Mouse (Mus musculus): ENCODE data around the gene Col9a2.
A peak's percentile ranks its signal among the peaks of the same experiment; 100 is the strongest.

Gene Col9a2

DNA sequence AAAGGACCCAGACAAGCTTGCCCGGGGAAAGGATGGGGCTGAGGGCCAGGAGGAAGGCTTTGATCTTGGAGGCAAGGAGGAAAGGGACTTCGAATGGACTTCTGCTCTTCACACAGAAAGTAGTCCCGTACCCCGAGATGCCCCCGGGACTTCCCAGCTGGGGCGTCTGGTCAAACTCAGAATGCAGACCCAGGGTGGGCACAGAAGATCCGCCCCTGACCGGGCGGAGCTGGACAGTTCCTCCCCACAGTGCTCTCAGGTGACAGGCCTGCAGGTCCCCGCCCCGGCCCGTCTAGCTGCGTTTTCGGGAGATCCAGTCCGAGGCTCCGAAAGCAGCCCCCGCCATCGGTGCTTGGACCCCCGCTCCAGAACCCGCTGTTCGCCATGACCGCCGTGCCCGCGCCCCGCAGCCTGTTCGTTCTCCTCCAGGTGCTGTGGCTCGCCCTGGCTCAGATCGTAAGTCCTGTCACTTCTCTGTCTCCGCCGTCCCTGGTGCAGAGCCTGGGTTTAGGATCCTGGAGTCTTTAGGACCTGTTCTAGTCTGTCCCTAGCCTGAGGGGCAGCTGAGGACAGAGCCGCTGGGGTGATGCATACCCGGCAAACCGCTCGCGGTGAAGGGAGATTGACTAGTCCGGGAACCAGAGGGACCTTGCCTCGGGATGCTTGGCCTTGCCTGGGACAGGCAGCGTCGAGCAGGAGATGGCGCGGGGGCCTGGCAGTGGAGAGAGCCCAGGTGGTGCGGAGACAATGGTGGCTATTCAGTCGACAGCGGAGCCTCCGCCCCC is at the start of gene Col9a2:
Col9a2 (plus strand) TSS at position 55 of the 785 bp plus-strand sequence.
- DNase-seq = no peak

DNA sequence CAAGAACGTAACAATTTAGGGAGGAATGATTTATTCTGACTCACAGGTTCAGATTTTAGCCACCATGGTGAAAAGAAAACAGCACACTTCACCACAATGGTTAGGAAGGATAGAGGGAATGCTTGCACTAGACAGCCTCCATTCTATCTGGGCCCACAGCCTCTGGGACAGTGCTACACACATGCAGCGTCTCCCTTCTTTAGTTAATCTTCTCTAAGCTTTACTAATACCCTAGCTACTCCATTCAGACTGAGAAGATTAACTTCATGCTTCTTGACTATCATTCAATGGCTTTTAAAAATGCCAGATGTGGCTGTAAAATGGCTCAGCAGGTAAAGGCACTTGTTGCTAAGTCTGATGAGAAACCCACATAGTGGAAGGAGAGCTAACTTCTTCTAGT is 46.9 kb upstream of the Col9a2 start:
- no peak for DNase-seq

DNA sequence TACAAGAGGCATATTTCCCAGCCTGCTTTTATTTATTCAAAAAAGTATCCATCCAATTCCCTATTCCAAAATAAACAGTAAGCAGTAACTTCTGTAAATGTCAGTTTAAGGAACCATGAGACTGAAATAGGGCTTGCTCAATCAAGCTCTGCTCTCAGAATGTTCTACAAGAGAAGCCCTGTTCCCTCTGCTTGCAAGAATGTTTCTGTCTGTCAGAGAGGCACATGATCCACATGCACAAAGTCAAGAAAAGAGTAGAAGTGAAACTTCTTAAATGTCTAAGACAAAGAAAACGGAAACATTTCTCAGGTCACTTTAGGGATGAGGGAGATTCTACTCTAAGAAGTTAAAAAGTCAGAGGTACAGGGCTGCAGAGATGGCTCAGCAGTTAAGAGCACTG is 46.2 kb upstream of the Col9a2 start:
- DNase-seq = no peak

DNA sequence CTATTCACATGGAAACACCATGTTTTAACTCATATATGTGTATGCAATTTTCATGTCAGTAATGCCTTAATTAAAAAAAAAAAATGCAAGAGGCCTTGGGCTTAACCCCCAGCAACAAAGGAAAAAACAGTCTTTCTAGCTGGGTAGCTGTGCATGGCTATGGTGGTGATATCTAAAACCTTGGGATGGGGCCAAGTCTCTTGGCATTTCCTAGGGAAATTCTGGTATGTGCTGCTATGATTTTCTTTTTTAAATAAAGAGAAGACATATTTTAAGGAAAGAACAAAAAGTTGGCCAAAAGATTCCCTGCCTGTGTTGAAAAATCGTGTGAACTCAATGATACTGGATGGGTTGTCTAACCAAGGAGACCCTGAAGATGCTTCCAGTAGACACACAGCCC is 43.3 kb upstream of the Col9a2 start:
- DNase-seq = no peak

DNA sequence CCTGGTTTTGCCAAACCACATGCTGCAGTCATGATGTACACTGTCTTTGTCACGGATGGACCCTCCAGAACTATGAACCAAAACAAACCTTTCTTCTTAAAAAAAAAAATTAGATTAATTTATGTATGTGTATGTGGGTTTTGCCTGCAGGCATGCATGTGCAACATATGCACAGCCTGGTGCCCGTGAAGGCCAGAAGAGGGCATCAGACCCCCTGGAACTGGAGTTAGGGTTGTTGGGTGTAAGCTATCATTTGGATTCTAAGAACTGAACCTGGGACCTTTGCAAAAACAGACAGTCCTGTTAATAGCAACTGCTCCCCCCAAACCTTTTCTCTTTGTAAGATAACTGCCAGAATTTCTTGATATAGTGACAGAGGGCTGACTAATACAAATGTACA is 38.1 kb upstream of the Col9a2 start:
- peak; percentile 25 for DNase-seq

DNA sequence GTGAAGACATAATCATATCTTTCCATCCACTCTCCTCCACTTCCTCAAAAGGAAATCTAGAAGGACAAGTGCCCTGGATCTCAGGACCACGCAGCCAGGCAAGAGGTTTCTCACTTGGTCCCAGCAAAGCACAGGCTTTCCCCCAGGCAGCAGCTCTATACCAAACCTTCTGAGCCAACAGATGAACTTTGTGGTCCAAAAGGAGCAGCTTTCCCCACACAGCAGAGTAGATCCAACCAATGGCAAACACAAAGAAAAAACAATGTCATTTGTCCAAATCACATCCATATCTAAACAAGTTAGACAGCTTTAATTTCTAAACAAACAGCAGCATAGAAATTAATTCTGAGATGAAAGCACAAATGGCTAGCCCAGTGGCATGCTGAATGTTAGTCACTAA is 37.5 kb upstream of the Col9a2 start:
- no peak for DNase-seq

DNA sequence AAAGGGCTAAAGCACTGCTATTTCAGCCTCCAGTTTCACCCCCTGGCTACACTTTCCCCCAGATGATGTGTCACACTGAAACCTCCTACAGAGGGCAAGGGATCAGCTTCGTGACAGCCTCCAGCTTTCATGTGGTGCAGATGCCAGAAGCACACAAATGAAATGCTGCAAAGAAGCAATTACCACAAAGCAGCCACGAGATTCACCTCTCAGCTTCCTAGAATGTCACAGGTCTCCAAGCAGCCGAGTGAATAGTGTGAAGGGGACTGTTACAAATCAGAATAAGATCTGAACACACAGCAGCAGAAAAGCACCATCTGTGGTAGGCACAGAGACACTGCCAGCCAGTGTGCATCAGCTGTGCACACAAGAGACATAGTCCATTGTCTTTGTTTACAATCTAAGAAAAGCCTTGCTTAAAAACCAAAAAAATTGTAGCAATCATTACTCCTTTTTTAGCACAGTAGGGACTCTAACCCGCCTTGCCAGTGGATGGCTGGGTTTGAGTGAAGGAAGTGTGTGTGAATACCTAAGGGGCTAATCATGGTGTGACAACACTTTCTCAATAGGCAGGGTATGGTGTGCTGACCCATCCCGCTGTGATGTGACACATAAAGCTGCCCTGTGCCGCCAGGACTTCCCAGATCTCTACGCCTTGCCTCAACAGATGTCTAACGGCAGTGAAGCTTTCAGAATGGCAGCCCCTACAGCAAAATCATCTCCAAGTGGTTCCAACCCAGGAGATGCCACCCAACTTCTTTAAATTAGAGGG is 36.6 kb upstream of the Col9a2 start:
- peak; percentile 47 for DNase-seq

DNA sequence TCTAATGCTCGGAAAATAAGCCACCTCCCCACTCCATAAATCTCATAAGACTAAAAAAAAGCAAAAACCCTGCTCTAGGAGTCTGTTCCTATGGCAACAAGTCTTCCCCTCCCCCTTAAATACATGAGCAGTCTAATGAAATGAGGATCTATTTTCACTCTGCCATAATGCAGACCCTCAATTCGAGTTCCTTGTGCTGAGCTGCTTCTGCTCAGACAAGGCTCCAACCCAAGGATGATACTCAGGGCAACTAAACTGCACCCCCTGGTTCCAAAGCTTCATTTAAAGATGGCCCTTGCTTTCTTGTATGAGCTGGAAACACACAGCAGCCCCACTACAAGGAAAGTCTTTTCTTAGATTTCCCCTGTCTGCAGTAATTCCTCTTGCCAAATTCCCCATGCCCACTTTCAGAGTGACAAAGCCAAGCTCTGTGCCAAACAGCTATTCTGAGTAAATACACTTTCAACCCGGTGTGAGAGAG is 35.5 kb upstream of the Col9a2 start:
- no peak for DNase-seq

DNA sequence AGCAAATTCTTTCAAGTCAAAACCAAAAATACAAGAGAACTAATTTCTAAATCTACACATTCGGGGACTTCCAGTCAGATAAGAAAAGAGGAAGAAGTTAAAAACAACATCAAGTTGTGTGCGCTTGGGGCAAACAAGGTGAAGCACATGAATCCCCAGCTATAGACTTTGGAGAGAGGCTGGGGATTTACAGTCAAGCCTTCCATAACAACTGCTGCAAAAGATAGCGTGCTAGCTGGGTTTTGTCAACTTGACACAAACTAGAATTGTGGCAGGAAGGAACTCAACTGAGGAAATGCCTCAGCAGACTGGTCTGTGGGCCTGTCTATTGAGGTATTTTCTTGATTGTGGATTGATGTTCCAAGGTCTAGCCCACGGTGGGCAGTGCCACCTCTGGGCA is 34.5 kb upstream of the Col9a2 start:
- DNase-seq = no peak

DNA sequence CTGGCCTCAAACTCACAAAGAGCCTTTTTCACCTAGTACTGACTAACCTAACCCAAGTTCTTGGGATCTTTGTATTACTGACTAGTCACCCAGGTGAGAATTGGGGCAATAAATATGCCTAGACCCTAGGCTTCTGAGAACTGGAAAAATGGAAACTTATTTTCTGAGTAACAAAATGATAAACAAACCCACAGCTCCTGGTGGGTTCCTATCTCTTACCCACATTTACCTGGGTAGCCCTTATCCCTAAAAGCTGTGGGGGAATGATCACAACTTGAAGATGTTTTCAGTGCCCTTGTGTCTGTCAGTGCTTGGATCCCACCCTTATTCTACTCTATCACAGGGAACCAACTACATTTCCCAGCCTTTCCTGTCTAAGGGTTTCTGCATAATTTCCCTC is 32.2 kb upstream of the Col9a2 start:
- no peak for DNase-seq

DNA sequence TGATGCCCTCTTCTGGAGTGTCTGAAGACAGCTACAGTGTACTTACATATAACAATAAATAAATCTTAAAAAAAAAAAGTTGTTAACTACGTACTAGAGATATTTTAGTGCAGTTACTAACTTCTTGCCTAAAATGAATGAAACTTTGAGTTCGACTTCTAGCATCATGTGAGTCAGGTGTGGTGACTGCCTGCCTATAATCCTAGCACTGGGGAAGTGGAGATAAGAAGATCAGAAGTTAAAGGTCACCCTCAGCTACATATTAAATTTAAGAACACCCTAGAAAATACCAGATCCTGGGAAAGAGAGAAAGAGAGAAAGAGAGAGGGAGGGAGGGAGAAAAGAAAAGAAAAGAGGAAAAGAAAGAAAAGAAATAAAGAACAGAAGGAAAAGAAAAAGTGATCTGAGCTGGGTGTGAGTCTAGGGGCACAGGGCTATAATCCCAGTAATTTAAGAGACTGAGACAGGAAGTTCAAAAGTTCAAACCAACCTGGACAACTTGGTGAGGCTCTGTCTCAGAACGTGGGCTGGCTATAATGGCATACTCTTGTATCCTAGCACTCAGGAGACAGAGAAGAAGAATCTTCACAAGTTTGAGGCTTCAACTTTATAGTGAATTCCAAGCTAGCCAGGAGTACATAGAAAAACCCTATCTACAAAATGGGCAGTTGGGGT is 31.0 kb upstream of the Col9a2 start:
- no peak for DNase-seq

DNA sequence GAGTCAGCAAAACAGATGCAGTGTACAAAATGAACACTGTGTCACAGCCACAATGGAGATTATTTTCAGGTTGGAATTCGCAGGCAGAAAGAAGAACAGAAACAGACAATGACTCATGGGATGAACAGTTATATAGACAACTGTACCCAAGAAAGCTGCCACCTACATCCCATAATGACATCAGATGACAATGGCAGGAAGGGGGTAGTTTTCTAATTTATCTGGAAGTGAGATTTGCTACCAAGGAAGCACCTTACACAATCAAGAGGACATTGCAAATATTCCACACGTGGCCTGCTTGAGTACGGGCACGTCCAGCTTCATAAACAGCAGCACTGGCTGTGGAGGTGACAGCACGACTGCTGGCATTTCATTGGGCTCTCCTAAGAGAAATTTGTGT is 30.0 kb upstream of the Col9a2 start:
- DNase-seq = no peak

DNA sequence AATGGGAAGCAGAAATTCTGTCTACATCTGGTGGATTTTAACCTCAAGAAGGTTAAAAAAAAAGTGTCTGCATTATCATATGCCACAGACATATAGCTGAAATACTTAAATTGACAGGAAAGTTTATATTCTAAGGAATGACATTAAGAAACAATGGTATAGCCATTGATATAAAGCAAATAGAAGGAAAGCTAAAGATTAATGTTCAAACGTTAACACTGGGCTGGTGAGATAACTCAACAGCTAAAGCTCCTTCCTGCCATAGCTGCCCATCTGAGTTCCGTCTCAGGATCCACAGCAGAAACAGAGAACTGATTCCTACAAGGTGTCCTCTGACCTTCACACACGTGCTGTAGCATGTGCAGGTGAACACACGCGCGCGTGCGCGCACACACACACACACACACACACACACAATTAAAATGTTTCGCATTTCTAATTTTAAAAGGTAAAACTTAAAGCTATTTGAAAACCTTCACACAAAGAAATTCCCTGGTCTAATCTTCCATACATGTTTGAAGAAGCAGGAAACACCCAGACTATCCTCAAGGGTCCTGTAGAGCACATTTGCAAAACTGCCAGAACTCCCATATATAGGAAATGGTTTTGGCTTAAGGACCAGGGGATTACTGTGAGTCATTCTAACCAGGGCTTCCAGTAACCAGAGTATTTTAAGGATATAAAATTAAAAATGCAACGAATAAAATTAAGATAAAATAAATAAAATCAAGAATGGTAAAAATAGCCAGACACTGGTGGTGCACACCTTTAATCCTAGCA is 28.2 kb upstream of the Col9a2 start:
- no peak for DNase-seq

DNA sequence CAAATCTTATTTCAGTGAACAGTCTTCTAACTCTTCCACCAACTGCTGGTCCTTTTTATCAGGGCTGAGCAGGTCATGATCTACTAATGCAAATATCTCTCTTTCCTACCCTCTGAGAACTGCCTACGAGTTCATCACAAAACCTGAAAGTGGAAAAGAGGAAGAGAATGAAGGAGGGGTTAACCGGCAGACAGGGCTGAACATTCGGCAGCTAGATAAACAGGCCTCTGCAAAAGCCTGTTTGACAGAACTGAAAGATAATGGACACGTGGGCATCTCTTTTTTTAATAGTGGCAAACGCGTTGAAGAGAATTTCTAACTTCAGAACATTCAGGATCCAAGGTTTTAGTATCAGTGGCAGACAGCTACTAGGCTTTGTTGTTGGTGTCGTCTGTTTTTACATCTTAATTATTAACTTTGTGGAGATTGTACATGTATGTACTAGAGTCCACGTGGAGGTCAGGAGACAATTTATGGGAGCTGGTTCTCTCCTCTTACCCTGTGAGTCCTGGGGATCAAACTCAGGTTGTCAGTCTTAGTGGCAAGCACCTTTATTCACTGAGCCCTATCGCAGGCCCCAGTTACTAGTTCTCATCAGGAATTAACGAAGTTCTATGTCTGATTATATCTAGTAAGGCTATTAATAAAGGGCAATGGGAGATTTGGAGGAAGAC is 24.5 kb upstream of the Col9a2 start:
- DNase-seq = no peak

DNA sequence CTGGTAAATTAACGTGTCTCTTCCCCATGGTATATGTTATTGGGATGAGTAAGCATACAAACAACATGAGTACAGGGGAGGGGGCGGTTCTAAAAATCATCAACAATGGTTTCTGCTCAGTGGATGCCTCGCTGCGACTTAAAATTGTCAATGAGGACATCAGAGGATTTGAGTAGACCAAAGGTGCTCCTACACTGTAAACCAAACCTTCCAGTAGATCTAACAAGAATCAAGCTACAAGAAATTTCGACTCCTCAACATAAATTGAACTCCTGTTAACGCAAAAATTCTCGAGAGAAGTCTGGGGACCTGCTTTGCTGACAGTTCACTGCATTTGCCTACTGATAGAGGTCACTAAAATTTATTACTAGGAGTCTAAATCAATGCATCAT is 23.9 kb upstream of the Col9a2 start:
- DNase-seq = no peak

DNA sequence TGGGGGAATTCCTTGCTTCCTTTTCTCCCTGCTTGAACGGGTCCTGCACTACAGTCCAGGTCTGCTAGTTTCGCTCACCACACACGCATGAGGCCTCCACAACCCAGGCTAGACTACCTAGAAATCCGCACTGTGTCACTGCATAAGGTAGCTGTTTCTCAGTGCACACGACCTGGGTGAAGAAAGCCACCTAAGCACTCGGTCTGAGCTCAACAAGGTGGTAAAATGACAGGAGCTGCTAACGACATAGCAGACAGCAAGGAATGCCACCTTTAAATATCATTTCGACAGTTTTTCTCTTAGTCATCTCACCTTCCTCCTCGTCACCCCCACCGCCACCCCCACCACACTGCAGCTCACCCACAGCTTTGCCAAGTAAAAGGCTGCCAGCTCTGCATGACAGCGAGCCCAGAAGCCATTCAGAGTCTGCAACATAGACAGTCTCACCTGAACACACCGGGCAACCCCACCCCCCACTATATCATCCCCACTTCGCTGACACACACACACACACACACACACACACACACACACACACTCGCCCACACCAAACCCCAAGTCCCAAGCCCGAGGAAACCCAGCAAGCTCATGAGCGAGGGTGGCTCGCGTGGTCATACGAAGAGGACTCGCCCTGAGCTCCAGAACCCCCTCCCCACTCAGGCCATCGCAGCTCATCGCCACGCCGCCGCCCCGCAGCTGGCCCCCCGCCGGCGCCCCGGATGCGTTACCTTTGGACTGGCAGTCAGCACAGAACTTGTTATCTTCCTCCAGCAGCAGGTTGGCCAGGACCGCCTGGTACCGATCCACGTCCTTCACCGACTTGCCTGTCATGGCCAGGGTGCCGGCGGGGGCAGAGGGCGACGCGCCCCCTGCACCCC is 22.9 kb upstream of the Col9a2 start:
- peak; percentile 54 for DNase-seq

DNA sequence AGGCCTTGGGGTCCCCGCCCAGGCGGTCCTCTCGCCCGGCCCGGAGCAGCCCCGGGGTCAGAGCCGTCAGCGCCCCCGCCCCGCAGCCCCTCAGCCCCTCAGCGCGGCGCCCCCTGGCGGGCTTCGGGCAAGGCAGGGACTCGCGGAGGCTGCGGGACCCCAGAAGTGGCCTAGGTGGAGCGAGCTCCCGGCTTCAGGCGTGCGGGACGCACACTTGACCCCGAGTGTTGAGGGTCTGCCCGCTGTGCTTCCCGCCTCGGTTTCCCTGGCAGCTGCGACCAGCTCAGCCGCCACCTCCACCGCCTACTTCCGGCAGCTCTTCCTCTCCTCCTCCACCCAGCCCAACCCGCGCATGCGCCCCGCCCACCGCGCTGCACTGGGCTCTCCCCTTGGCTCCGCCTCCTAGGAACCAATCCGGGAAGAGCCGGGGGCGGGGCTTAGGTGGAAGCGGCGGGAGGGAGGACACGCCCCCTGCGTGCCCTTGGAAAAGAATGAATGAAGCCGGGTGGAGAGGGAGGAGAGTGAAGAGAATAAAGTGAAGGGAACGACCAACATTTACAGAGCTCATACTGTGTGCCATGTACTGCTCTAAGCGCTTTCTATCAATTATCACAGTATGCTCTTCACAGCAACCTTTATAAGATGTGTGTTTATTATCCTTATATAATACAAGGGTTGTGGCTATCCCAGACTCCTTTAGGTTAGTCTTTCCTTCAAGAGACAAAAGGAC is 22.1 kb upstream of the Col9a2 start, which contains the start of gene Smap2:
Smap2 (minus strand) TSS at position 320 of the 730 bp plus-strand sequence.
- peak; percentile 99 for DNase-seq

DNA sequence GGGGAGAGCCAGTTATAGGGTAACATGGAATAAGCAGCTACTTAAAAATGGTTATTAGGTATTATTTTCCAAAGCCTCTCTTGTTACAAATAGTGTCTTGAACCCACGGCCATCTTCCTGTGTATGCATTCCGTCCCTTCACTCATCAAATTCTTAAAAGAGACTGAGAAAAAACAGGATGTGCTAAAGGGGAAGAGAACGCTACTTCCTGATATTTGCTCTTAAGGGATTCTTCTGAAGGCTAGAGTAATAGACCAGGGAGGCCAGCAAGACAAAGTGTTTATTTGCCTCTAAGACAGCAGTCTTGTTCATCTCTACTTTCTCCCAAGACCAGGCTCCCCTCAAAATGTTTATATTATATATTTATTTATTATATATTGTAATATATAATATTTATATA is 20.9 kb upstream of the Col9a2 start:
- no peak for DNase-seq

DNA sequence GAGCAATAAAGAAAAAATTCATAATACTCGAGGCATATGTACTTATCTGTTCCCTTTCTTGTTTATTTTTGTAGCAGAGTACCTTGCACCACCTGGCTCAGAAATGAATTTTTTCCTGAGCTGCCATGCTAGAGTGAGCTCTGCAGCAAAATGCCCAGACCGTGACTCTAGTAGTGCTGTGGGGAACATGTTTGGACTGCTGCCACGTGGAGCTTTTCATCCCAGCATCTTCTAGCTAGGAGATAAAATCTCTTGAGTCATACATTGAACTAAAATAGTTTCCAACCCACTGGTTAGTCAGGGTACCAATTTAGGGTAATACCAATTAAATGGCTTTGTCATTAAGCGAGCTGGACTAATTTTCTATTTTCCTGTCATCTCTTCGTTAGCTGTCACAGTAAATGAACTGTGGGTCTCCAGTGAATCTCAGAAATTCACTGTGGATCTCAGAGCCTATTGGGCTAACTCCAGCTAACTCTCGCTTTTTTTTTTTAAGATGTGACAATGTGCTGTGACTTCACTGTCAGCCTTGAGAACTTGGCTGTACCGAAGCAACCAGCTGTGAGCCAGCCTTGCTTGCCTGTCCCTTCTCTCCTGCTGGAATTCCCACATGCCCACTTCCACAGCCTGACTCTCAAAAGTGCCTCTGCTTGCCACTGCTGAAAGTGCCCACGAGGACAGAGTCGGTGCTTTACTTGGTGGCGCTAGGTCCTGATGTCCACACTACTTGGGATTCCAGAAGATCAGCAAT is 19.0 kb upstream of the Col9a2 start:
- DNase-seq = no peak

DNA sequence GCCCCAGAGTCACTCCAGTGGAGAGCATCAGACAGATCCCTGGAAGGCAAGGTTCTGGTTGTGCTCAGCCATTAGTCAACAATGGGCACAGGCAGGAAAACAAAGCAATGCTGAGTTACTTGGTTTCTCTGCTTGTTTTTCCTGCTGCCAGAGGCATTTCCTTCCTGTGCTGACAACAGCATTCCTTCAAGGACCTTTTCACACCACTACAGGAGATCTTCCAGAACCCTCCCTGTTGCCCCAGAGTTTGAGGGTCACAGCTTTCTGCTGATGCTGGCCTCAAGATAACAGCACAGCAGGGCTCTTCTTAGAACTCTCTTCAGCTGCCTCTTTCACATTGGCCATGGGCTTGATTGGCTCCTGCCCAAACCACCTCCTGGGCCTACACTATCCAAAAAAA is 17.3 kb upstream of the Col9a2 start:
- DNase-seq = no peak

Measured in thymus, postnatal 4 days (tissue).